ENCODE assay signal across 13 mouse cellular contexts in genomic region chr2:156892821-156893220, GRCm38 (mm10). TPM values are rescaled to one million over a fixed set of nuclear protein-coding genes. Genes with fewer than 3 reads are reported as not detected.
DNase-seq lines count a peak whose midpoint lies in the region.
"Had no signal": no experiment of that assay in that cellular context is flagged by ENCODE, and none has a peak within 500 bp of the region (broad histone marks: within the 10 kb centered on the region; RNA-seq: fewer than 3 reads in every experiment).

No protein-coding gene starts in this region.

- peak; percentile 52 for DNase-seq in adrenal gland, postnatal 14 days
- DNase-seq in adrenal gland, adult (ENCODE audit: inconsistent age in 2 of 2, low spot score in 1 of 2) = no peak
- DNase-seq in cerebellum, adult 9-11 months = peak; percentile 15
- no peak for DNase-seq in cerebellum, adult 9-10 months
- peak; percentile 26 for DNase-seq in ovary, adult 18-20 months (ENCODE audit: low spot score)
- DNase-seq in ovary, postnatal 10 days (ENCODE audit: low spot score) = no peak
- DNase-seq: cerebellum, adult 11 months; cerebellum, adult 18-20 months; cerebellum, adult 8-10 months; cerebellum, postnatal 14 days; cerebellum, postnatal 36 days had no signal

RNA-seq across cellular contexts. Expression of gene Sla2, which starts 5.8 kb away (rescaled TPM):
- total RNA-seq in adrenal gland, postnatal 14 days (2021) = 0.26 and 1.2 TPM in 2 replicates
- total RNA-seq: adrenal gland, postnatal 4 days had no signal

RNA-seq across cellular contexts. Expression of gene Rab5if, which starts 29.9 kb away (rescaled TPM):
- 269 and 294 TPM in 2 replicates for total RNA-seq in adrenal gland, postnatal 14 days (2021)

RNA-seq across cellular contexts. Expression of gene 4930518I15Rik, which starts 35.1 kb away (rescaled TPM):
- 2.8 and 4.1 TPM in 2 replicates for total RNA-seq in adrenal gland, postnatal 14 days (2021)
- total RNA-seq: common myeloid progenitor, adult 5-6 weeks had no signal

RNA-seq across cellular contexts. Expression of gene Tgif2, which starts 53.0 kb away (rescaled TPM):
- total RNA-seq in adrenal gland, postnatal 14 days (2021) = 6.9 and 7.7 TPM in 2 replicates

Comparison
In these comparisons a context has a peak if more than half of its experiments do, and no peak if none do; other contexts are left out.
1. DNase-seq: peak in adrenal gland, postnatal 14 days (single experiment), cerebellum, adult 9-11 months (single experiment) and ovary, adult 18-20 months (single experiment); none in adrenal gland, adult (0 of 2), cerebellum, adult 9-10 months (single experiment) and ovary, postnatal 10 days (single experiment).